Comparison of ENCODE assay signal across 37 mouse cellular contexts in genomic region chr11:74391899-74392298, GRCm38 (mm10). TPM values are rescaled to one million over a fixed set of nuclear protein-coding genes. Genes with fewer than 3 reads are reported as not detected.
"Had no signal": no experiment of that assay in that cellular context is flagged by ENCODE, and none has a peak within 500 bp of the region (broad histone marks: within the 10 kb centered on the region; RNA-seq: fewer than 3 reads in every experiment).

No protein-coding gene starts in this region.

- H3K36me3 ChIP-seq: heart, embryonic 15.5 days; limb, embryonic 10.5 days; limb, embryonic 12.5 days had no signal

- H3K27ac ChIP-seq: gastrocnemius, adult 2 months; heart, embryonic 10.5 days; heart, embryonic 13.5 days; heart, embryonic 15.5 days; hindbrain, embryonic 13.5 days; hindbrain, embryonic 15.5 days; hindbrain, postnatal 0 days; left cerebral cortex, adult 2 months; limb, embryonic 10.5 days; limb, embryonic 12.5 days had no signal

- DNase-seq: gastrocnemius, adult 2 months; gastrocnemius, postnatal 10 days; gastrocnemius, postnatal 25 days; heart, adult 18-20 months; heart, postnatal 14 days; heart, postnatal 36 days; kidney, adult 18-20 months; kidney, adult 8-10 months; kidney, postnatal 10 days; kidney, postnatal 25 days; kidney, postnatal 4 days; liver had no signal

- H3K4me3 ChIP-seq: gastrocnemius, adult 2 months; heart, embryonic 10.5 days; heart, embryonic 13.5 days; heart, embryonic 15.5 days; hindbrain, embryonic 13.5 days; hindbrain, embryonic 15.5 days; left cerebral cortex, adult 2 months; limb, embryonic 10.5 days; limb, embryonic 12.5 days had no signal

- H3K27me3 ChIP-seq: heart, embryonic 13.5 days; heart, embryonic 15.5 days; hindbrain, embryonic 13.5 days; hindbrain, embryonic 15.5 days; limb, embryonic 12.5 days had no signal

- H3K9ac ChIP-seq: heart, embryonic 13.5 days; heart, embryonic 15.5 days; hindbrain, embryonic 13.5 days; hindbrain, embryonic 15.5 days; limb, embryonic 12.5 days had no signal

- H3K4me2 ChIP-seq: heart, embryonic 13.5 days; heart, embryonic 15.5 days; hindbrain, embryonic 13.5 days; hindbrain, embryonic 15.5 days; limb, embryonic 12.5 days; liver, embryonic 11.5 days had no signal

- H3K9me3 ChIP-seq: heart, embryonic 10.5 days; heart, embryonic 13.5 days; heart, embryonic 15.5 days; hindbrain, embryonic 13.5 days; hindbrain, embryonic 15.5 days; limb, embryonic 10.5 days; limb, embryonic 12.5 days had no signal

- H3K4me1 ChIP-seq: limb, embryonic 10.5 days; limb, embryonic 12.5 days had no signal

- ATAC-seq: hindbrain, postnatal 0 days; intestine, postnatal 0 days had no signal

RNA-seq across cellular contexts. Expression of gene Olfr412, which starts 30.0 kb away (rescaled TPM):
- total RNA-seq: gastrocnemius, adult 2 months; gastrocnemius, postnatal 10 days; gastrocnemius, postnatal 25 days; gastrocnemius, postnatal 4 days; heart, adult 18-20 months; heart, adult 8-10 months; heart, postnatal 14 days; heart, postnatal 36 days; hematopoietic stem cell, adult 5-6 weeks; hindbrain, postnatal 0 days; layer of hippocampus, postnatal 10 days; layer of hippocampus, postnatal 25 days; left cerebral cortex, adult 2 months; left cerebral cortex, postnatal 14 days; left cerebral cortex, postnatal 36 days had no signal
- polyA plus RNA-seq: frontal cortex, adult 2 months; heart, embryonic 10.5 days; heart, embryonic 13.5 days; heart, embryonic 15.5 days; heart, postnatal 0 days; hindbrain, embryonic 11.5 days; hindbrain, embryonic 13.5 days; hindbrain, embryonic 15.5 days; hindbrain, postnatal 0 days; intestine, embryonic 14.5 days; intestine, postnatal 0 days; kidney, embryonic 14.5 days; kidney, embryonic 16.5 days; limb, embryonic 10.5 days; limb, embryonic 12.5 days; limb, embryonic 14.5 days; liver, embryonic 11.5 days had no signal

RNA-seq across cellular contexts. Expression of gene Olfr411, which starts 39.4 kb away (rescaled TPM):
- total RNA-seq: gastrocnemius, adult 2 months; gastrocnemius, postnatal 10 days; gastrocnemius, postnatal 25 days; gastrocnemius, postnatal 4 days; heart, adult 18-20 months; heart, adult 8-10 months; heart, postnatal 14 days; heart, postnatal 36 days; hematopoietic stem cell, adult 5-6 weeks; hindbrain, postnatal 0 days; layer of hippocampus, postnatal 10 days; layer of hippocampus, postnatal 25 days; left cerebral cortex, adult 2 months; left cerebral cortex, postnatal 14 days; left cerebral cortex, postnatal 36 days had no signal
- polyA plus RNA-seq: frontal cortex, adult 2 months; heart, embryonic 10.5 days; heart, embryonic 13.5 days; heart, embryonic 15.5 days; heart, postnatal 0 days; hindbrain, embryonic 11.5 days; hindbrain, embryonic 13.5 days; hindbrain, embryonic 15.5 days; hindbrain, postnatal 0 days; intestine, embryonic 14.5 days; intestine, postnatal 0 days; kidney, embryonic 14.5 days; kidney, embryonic 16.5 days; limb, embryonic 10.5 days; limb, embryonic 12.5 days; limb, embryonic 14.5 days; liver, embryonic 11.5 days had no signal

RNA-seq across cellular contexts. Expression of gene Olfr410, which starts 54.1 kb away (rescaled TPM):
- total RNA-seq: gastrocnemius, adult 2 months; gastrocnemius, postnatal 10 days; gastrocnemius, postnatal 25 days; gastrocnemius, postnatal 4 days; heart, adult 18-20 months; heart, adult 8-10 months; heart, postnatal 14 days; heart, postnatal 36 days; hematopoietic stem cell, adult 5-6 weeks; hindbrain, postnatal 0 days; layer of hippocampus, postnatal 10 days; layer of hippocampus, postnatal 25 days; left cerebral cortex, adult 2 months; left cerebral cortex, postnatal 14 days; left cerebral cortex, postnatal 36 days had no signal
- polyA plus RNA-seq: frontal cortex, adult 2 months; heart, embryonic 10.5 days; heart, embryonic 13.5 days; heart, embryonic 15.5 days; heart, postnatal 0 days; hindbrain, embryonic 11.5 days; hindbrain, embryonic 13.5 days; hindbrain, embryonic 15.5 days; hindbrain, postnatal 0 days; intestine, embryonic 14.5 days; intestine, postnatal 0 days; kidney, embryonic 14.5 days; kidney, embryonic 16.5 days; limb, embryonic 10.5 days; limb, embryonic 12.5 days; limb, embryonic 14.5 days; liver, embryonic 11.5 days had no signal
